Mouse (Mus musculus) hematopoietic multipotent progenitor cell, adult 10-12 weeks (in vitro differentiated cells): Measurements from ENCODE around the gene Psmb4. TPM values are rescaled to one million over a fixed set of nuclear protein-coding genes. Genes with fewer than 3 reads are reported as not detected.

Source experiments
- polyA plus RNA-seq: library from polyadenylated mRNA; stranded (reverse); fragments of >175 nt; gene quantifications from 2 replicates; pipeline ENCODE4 v1.2.3, GENCODE M21; 2012; ENCODE audit warnings: low replicate concordance

The Psmb4 gene
- 101 and 189 TPM in 2 replicates for polyA plus RNA-seq

DNA sequence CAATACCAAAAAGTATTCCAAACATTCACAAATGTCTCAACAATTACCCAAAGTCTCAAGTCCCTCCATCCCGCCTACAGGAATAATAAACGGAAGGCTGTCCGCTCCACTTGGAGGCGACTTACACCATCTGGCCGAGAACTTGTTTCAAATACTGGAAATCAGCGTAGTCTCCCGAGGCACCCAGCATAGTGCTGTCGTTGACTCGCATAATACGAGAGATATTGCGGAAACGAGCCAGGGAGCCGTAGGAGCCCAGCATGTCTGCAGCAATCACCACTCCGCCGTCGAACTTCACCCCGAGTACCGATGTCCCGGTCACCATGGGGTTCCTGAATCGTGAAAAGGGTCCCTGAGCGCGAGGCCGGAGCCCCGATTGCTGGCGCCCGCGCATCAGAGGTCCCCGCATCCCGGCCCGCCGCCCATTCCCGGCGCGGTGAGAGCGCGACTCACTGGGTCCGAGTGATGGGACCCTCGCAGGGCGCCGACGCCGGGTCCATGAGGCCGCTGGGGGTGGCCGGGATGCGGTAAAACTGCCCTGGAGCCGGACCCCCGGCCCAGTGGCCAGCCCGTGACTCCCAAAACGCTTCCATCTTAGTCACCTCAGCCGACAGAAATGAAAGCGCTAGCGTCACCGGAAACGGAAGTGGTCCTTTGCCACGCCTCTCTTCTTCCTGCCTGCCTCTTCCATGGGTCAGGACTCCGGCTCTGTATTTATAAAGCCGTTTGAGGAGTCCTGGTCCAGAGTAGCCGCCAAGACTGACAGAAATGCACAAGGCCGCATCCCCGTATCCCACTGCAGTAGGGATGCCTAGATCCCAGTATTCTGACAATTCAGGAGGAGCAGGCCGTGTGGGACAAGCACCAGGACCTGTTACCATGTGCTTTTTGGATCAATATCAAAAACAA is at the start of gene Psmb4:
Gene Psmb4, minus strand, starts transcription at position 646 of the 909 bp plus-strand sequence.

DNA sequence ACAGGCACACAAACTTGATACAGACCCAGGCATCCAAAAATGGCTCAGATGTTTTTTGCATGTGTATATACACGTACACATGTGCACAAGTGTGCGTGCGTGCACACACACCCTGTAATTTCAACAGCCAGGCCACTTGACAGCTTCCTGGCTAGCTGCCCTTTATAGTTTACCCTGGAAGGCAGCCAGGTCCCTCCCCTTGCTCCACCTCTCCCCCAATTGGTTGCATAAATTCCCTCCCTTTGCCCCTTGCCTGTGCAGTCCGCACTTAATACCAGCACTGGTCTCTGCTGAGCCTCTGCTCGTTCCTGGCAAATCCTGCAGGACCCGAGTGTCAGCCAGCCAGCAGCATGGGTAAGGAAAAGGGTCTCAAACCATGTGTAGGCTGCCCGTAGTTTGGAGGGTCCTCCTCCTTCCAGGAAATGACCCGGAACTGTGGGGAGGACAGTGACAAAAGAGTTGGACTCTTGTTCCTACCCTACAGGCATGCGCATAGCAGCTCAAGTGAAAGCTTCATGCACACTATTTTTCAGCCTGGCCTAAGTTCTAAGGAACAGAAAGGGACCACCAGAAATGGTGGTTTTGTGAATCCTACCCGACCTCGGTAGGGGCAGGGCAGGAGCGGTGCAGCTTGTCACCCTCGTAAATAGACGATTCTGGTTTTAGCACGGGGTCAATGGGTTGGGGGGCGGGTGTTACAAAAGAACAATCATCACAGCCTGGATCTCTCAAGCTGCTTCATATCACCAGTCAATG is 46.2 kb upstream of the Psmb4 start, which contains the start of gene Selenbp1:
Gene Selenbp1, plus strand, starts transcription at position 248 of the 756 bp plus-strand sequence.

GRCm38 (mm10) chr3:94837183-94837890 is 49.4 kb downstream of the Psmb4 start, which contains the start of gene Pogz:
Gene Pogz, plus strand, starts transcription at chr3:94837567.

Other genes starting within 250 kb of the Psmb4 start
- gene Gm10972, start 243.8 kb downstream of the Psmb4 start, polyA plus RNA-seq, result not detected in 2 replicates
- 0.30 and 1.9 TPM in 2 replicates for gene Tuft1, start 228.1 kb downstream of the Psmb4 start, polyA plus RNA-seq
- gene Selenbp2, start 193.4 kb downstream of the Psmb4 start, polyA plus RNA-seq, result not detected in 2 replicates
- 0.06 and 0.09 TPM in 2 replicates for gene Cgn, start 100.5 kb downstream of the Psmb4 start, polyA plus RNA-seq
- 72.2 and 97.0 TPM in 2 replicates for gene Pogz, start 49.4 kb downstream of the Psmb4 start, polyA plus RNA-seq
- gene Selenbp1, start 46.1 kb upstream of the Psmb4 start, polyA plus RNA-seq, result 0.91 and 6.6 TPM in 2 replicates
- gene Rfx5, start 67.1 kb upstream of the Psmb4 start, polyA plus RNA-seq, result 24.8 and 29.1 TPM in 2 replicates
- gene Pi4kb, start 87.8 kb upstream of the Psmb4 start, polyA plus RNA-seq, result 12.0 and 16.1 TPM in 2 replicates
- gene Zfp687, start 128.5 kb upstream of the Psmb4 start, polyA plus RNA-seq, result 32.8 and 36.3 TPM in 2 replicates
- 47.7 and 87.6 TPM in 2 replicates for gene Psmd4, start 155.7 kb upstream of the Psmb4 start, polyA plus RNA-seq
- 14.2 and 15.7 TPM in 2 replicates for gene Pip5k1a, start 220.0 kb upstream of the Psmb4 start, polyA plus RNA-seq
- gene Vps72, start 224.1 kb upstream of the Psmb4 start, polyA plus RNA-seq, result 140 and 262 TPM in 2 replicates
- 0.58 and 0.82 TPM in 2 replicates for gene Tmod4, start 237.5 kb upstream of the Psmb4 start, polyA plus RNA-seq
- gene Scnm1, start 247.1 kb upstream of the Psmb4 start, polyA plus RNA-seq, result 6.6 and 11.8 TPM in 2 replicates
- gene Lysmd1, start 247.1 kb upstream of the Psmb4 start, polyA plus RNA-seq, result 3.3 and 6.5 TPM in 2 replicates